Mouse (Mus musculus) midbrain, embryonic 11.5 days (tissue): ENCODE results near the gene Cnot11. TPM values are rescaled to one million over a fixed set of nuclear protein-coding genes. Genes with fewer than 3 reads are reported as not detected.

Experiments used
- ATAC-seq: fragments of 200-750 bp; cut with Nextera tagmentation; 2 replicates; pipeline ENCODE4 v1.8.0; 2017; ENCODE audit warnings: moderate TSS enrichment, moderate library complexity; ENCODE audit not compliant: low FRiP score
- DNase-seq: peaks from one replicate; pipeline ENCODE4 v3.0.0; 2015; ENCODE audit warnings: low spot score; ENCODE audit errors: missing footprints
- H3K27ac ChIP-seq: fragments of 300-500 bp; sonication (generic); 2 replicates; pipeline ENCODE4 v1.5.1; 2014; ENCODE audit warnings: low read depth, low read length
- H3K27me3 ChIP-seq: fragments of 300-500 bp; sonication (generic); 2 replicates; pipeline ENCODE4 v1.6.1; 2014; ENCODE audit warnings: mild to moderate bottlenecking, low read length, moderate library complexity, mixed read lengths; ENCODE audit not compliant: control insufficient read depth, insufficient read depth
- H3K36me3 ChIP-seq: fragments of 300-500 bp; sonication (generic); 2 replicates; pipeline ENCODE4 v1.6.1; 2014; ENCODE audit warnings: mild to moderate bottlenecking, low read length, moderate library complexity, mixed read lengths; ENCODE audit not compliant: control insufficient read depth, insufficient read depth
- H3K4me1 ChIP-seq: fragments of 300-500 bp; sonication (generic); 2 replicates; pipeline ENCODE4 v1.6.1; 2014; ENCODE audit warnings: low read length; ENCODE audit not compliant: control insufficient read depth, insufficient read depth
- H3K4me2 ChIP-seq: fragments of 300-500 bp; sonication (generic); 2 replicates; pipeline ENCODE4 v1.6.1; 2014; ENCODE audit warnings: mild to moderate bottlenecking, moderate library complexity
- H3K4me3 ChIP-seq: fragments of 300-500 bp; sonication (generic); 2 replicates; pipeline ENCODE4 v1.5.1; 2014; ENCODE audit warnings: low read depth, low read length
- H3K9ac ChIP-seq: fragments of 300-500 bp; sonication (generic); 2 replicates; pipeline ENCODE4 v1.6.1; 2014; ENCODE audit warnings: low read length
- H3K9me3 ChIP-seq: fragments of 300-500 bp; sonication (generic); 2 replicates; pipeline ENCODE4 v1.6.1; 2016; ENCODE audit warnings: low read length; ENCODE audit not compliant: control insufficient read depth
- WGBS: fragments of 180-500 bp; shearing (Covaris S2); extraction: QIAGEN DNeasy Blood & Tissue Kit; methylation state at CpG from one replicate; pipeline ENCODE4 v1.1.7; 2014; 5-methylcytosine and 5-hydroxymethylcytosine counted together
- polyA plus RNA-seq: library from polyadenylated mRNA; unstranded; fragments of >200 nt; fragmentation: Nextera tagmentation; extraction: Ambion mirVana; gene quantifications from 2 replicates; pipeline ENCODE4 v1.2.1, GENCODE M21; 2014

Gene Cnot11
- polyA plus RNA-seq, 1 experiment from 2014 or later, result 29.9 TPM

- 81% methylated on average over 9 of the region's 9 CpGs for WGBS
- no peaks in the 10 kb centered on the region for H3K36me3 ChIP-seq
These were observed 29.2 kb upstream of the Cnot11 start for GRCm38 (mm10) chr1:39505600-39505999.

GRCm38 (mm10) chr1:39511775-39512174 lies 23.0 kb upstream of the Cnot11 start:
- H3K9ac ChIP-seq, result no peak overlapping the region
- no peak overlapping the region for H3K27ac ChIP-seq
- H3K4me2 ChIP-seq, result no peak overlapping the region
- no peaks in the 10 kb centered on the region for H3K4me1 ChIP-seq
- H3K36me3 ChIP-seq, result no peaks in the 10 kb centered on the region
- WGBS, result 78% methylated on average over 8 of the region's 8 CpGs
- no peaks in the 10 kb centered on the region for H3K9me3 ChIP-seq
- no peak for DNase-seq
- no peak for ATAC-seq
- no peak overlapping the region for H3K4me3 ChIP-seq
- no peaks in the 10 kb centered on the region for H3K27me3 ChIP-seq

More at GRCm38 (mm10) chr1:39505600-39505999, 29.2 kb upstream of the Cnot11 start:
- Histone ChIP-seq H3K4me3 (no peak overlapping the region), H3K27me3 (no peaks in the 10 kb centered on the region), H3K9ac (no peak overlapping the region), H3K9me3 (no peaks in the 10 kb centered on the region), H3K4me1 (no peaks in the 10 kb centered on the region), H3K27ac (no peak overlapping the region), H3K4me2 (no peak overlapping the region)
- no peak for ATAC-seq
- DNase-seq, result peak; percentile 31

DNA sequence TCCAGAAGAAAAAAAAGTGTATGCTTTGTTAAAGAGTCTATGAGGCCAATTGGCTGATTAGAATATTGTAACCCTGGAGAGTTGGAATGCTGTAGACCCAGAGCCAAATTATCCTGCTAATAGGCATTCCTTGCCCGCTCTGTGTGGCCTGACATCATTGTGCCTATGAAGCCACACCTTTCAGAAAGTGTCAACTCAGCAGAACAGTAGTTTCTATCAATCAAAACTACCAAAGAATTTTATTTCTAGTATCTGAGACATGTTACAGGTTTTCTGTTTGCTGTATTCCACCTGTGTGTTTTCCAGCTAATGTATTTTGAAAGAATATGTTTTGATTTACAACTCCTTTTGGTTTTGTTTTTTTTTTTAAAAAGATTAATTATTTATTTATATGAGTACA lies 22.6 kb upstream of the Cnot11 start:
- WGBS, result 91% methylated on average over 1 of the region's 1 CpGs
- H3K27me3 ChIP-seq, result no peaks in the 10 kb centered on the region

DNA sequence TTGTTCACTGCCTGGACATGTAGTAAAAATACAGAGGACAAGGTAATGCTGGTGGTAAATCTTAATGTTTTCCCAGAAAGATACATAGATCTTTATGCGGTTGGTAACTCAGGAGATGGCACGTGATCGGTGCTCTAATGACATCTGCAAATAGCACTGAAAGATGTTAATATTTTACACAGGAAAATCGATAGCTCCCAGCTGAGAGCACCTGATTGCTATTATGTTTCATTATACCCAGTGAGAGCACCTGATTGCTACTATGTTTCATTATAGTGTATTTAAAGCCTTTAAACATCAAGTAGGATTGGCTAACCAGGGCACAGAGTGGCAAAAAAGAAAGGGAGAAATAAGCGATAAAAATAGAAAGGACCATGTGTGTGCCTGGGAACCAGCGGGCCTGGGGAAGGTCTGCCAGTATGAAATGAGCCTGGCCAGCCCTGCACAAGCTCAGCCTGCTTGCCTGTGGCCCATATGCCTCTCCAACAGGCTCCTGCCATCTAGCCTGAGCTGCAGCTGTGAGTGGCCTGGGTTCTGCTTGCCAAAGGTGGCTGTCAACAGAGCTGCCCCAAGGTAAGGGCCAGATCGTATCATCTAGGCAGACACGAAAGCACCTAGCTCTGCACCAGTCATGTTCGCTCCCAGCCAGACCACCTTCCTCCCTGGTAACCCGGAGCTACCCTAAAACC lies 19.3 kb upstream of the Cnot11 start:
- H3K4me1 ChIP-seq, result no peaks in the 10 kb centered on the region
- H3K4me3 ChIP-seq, result no peak overlapping the region
- H3K27me3 ChIP-seq, result no peaks in the 10 kb centered on the region
- H3K36me3 ChIP-seq, result no peaks in the 10 kb centered on the region
- no peak overlapping the region for H3K4me2 ChIP-seq
- DNase-seq (no peak), ATAC-seq (no peak)
- H3K9me3 ChIP-seq, result no peaks in the 10 kb centered on the region
- H3K9ac ChIP-seq, result no peak overlapping the region
- H3K27ac ChIP-seq, result no peak overlapping the region
- 90% methylated on average over 10 of the region's 10 CpGs for WGBS

More for the DNA sequence above, 22.6 kb upstream of the Cnot11 start:
- ATAC-seq (no peak), DNase-seq (no peak)
- H3K27ac ChIP-seq, result no peak overlapping the region
- no peak overlapping the region for H3K4me2 ChIP-seq
- no peaks in the 10 kb centered on the region for H3K36me3 ChIP-seq
- H3K4me1 ChIP-seq, result no peaks in the 10 kb centered on the region
- no peak overlapping the region for H3K4me3 ChIP-seq
- H3K9ac ChIP-seq, result no peak overlapping the region
- H3K9me3 ChIP-seq, result no peaks in the 10 kb centered on the region

DNA sequence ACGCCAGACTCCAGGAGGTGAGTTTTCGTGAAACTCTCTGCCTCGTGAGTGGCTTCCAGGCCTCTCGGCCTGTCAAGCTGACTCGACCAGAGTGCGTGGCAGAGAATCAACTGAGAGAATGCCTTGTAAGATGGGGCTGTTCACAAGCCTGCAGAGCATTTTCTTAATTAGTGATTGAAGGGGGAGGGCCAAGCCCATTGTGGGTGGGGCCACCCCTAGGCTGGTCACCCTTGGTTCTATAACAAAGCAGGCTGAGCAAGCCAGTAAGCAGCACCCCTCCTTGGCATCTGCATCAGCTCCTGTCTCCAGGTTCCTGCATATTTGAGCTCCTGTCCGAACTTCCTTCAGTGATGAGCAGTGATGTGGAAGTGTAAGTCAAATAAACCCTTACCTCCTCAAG lies 13.5 kb upstream of the Cnot11 start:
- Histone ChIP-seq H3K4me2 (no peak overlapping the region), H3K27ac (no peak overlapping the region), H3K4me1 (no peaks in the 10 kb centered on the region), H3K27me3 (no peaks in the 10 kb centered on the region), H3K9me3 (no peaks in the 10 kb centered on the region), H3K36me3 (no peaks in the 10 kb centered on the region), H3K9ac (no peak overlapping the region), H3K4me3 (no peak overlapping the region)
- no peak for DNase-seq
- WGBS, result 91% methylated on average over 7 of the region's 7 CpGs
- ATAC-seq, result no peak

GRCm38 (mm10) chr1:39522519-39522918 lies 12.3 kb upstream of the Cnot11 start:
- no peak for ATAC-seq
- Histone ChIP-seq H3K4me1 (no peaks in the 10 kb centered on the region), H3K9ac (no peak overlapping the region), H3K4me2 (no peak overlapping the region), H3K27ac (no peak overlapping the region), H3K4me3 (no peak overlapping the region), H3K36me3 (no peaks in the 10 kb centered on the region), H3K9me3 (no peaks in the 10 kb centered on the region), H3K27me3 (no peaks in the 10 kb centered on the region)
- no peak for DNase-seq
- WGBS, result 36% methylated on average over 5 of the region's 5 CpGs

DNA sequence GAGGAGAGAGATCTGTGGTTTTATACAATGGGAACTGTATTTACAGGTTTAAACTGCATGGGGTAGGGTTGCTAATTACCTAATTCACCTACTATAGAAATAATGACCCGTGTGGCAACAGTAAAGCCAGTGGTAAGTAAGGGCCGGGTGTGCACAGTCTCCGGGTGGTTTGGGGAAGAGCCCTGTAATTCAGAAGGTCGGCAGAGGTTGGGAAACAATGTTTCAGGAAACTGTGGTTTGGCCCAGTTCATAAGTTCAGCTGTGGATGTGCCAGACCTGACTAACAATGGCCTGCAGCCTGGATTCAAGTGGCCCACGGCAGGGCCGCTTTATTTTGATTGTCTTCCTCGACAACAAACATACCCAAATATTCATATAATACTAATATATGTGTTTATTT lies 9.0 kb upstream of the Cnot11 start:
- ATAC-seq, result no peak
- no peaks in the 10 kb centered on the region for H3K36me3 ChIP-seq
- H3K4me3 ChIP-seq, result no peak overlapping the region
- DNase-seq, result no peak
- WGBS, result 83% methylated on average over 7 of the region's 7 CpGs
- no peak overlapping the region for H3K4me2 ChIP-seq
- H3K27me3 ChIP-seq, result no peaks in the 10 kb centered on the region
- H3K9ac ChIP-seq, result no peak overlapping the region
- H3K4me1 ChIP-seq, result no peaks in the 10 kb centered on the region
- H3K9me3 ChIP-seq, result no peaks in the 10 kb centered on the region
- no peak overlapping the region for H3K27ac ChIP-seq

- H3K27ac ChIP-seq, result no peak overlapping the region
- no peaks in the 10 kb centered on the region for H3K4me1 ChIP-seq
- no peak overlapping the region for H3K9ac ChIP-seq
- WGBS, result 85% methylated on average over 9 of the region's 9 CpGs
- no peaks in the 10 kb centered on the region for H3K27me3 ChIP-seq
- ATAC-seq (no peak), DNase-seq (no peak)
- no peak overlapping the region for H3K4me3 ChIP-seq
- no peaks in the 10 kb centered on the region for H3K9me3 ChIP-seq
- H3K4me2 ChIP-seq, result no peak overlapping the region
- no peaks in the 10 kb centered on the region for H3K36me3 ChIP-seq
These were observed 8.2 kb upstream of the Cnot11 start for GRCm38 (mm10) chr1:39526371-39527167.

DNA sequence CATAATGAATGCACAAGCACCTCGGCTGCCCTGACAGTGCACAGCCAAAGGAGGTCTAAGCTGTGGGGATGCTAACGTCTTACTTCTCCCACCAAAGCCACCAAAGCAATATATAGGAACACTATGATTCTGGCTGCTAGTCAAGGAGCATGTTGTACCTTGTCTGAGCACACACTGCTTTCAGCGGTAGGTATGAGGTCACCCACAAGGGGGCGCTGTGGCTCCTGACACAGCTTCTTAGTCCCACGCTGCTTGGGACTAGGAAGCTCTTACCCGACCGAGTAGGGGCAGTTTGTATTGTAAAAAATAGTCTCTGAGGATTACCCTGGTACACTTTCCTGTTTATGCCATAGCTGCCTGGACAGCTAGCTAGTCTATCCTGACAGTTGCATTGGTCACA lies 7.4 kb upstream of the Cnot11 start:
- no peak overlapping the region for H3K4me2 ChIP-seq
- ATAC-seq (peak; percentile 48; the same call in 1 of the 2 replicates), DNase-seq (peak; percentile 98)
- H3K4me1 ChIP-seq, result no peaks in the 10 kb centered on the region
- no peaks in the 10 kb centered on the region for H3K9me3 ChIP-seq
- H3K9ac ChIP-seq, result no peak overlapping the region
- no peak overlapping the region for H3K27ac ChIP-seq
- no peaks in the 10 kb centered on the region for H3K36me3 ChIP-seq
- no peak overlapping the region for H3K4me3 ChIP-seq
- no peaks in the 10 kb centered on the region for H3K27me3 ChIP-seq
- 14% methylated on average over 7 of the region's 7 CpGs for WGBS
